Mouse (Mus musculus) erythroblast, embryonic 14.5 days (primary cell): Measurements from ENCODE around the gene Anks1. TPM values are rescaled to one million over a fixed set of nuclear protein-coding genes. Genes with fewer than 3 reads are reported as not detected.

Source experiments
- H3K27me3 ChIP-seq: 2 replicates; pipeline ENCODE4 v1.6.1; 2012; ENCODE audit warnings: inconsistent platforms; ENCODE audit not compliant: control insufficient read depth
- H3K36me3 ChIP-seq: 2 replicates; pipeline ENCODE4 v1.6.1; 2012; ENCODE audit warnings: mild to moderate bottlenecking, inconsistent platforms; ENCODE audit not compliant: control insufficient read depth
- H3K4me1 ChIP-seq: 2 replicates; pipeline ENCODE4 v1.6.1; 2012; ENCODE audit warnings: inconsistent platforms; ENCODE audit not compliant: control insufficient read depth
- H3K4me3 ChIP-seq: replicated peaks from 2 replicates; pipeline ENCODE3; 2012; ENCODE audit warnings: moderate library complexity, mild to moderate bottlenecking, inconsistent platforms
- H3K9me3 ChIP-seq: 2 replicates; pipeline ENCODE4 v1.6.1; 2012; ENCODE audit warnings: low read length, inconsistent platforms, mixed read lengths; ENCODE audit not compliant: control insufficient read depth
- GATA1 ChIP-seq: IDR thresholded peaks from 2 replicates; pipeline ENCODE4 v1.6.1; 2012; ENCODE audit warnings: low read length, inconsistent platforms, mixed read lengths
- TAL1 ChIP-seq: IDR thresholded peaks from 3 replicates; pipeline ENCODE4 v1.6.1; 2012; ENCODE audit warnings: low read length, inconsistent platforms, mixed read lengths
- polyA plus RNA-seq: library from polyadenylated mRNA; stranded (reverse); fragments of >175 nt; gene quantifications from 2 replicates; pipeline ENCODE4 v1.2.3, GENCODE M21; 2012

The Anks1 gene
- polyA plus RNA-seq, 1 experiment, result 0.39 TPM

DNA sequence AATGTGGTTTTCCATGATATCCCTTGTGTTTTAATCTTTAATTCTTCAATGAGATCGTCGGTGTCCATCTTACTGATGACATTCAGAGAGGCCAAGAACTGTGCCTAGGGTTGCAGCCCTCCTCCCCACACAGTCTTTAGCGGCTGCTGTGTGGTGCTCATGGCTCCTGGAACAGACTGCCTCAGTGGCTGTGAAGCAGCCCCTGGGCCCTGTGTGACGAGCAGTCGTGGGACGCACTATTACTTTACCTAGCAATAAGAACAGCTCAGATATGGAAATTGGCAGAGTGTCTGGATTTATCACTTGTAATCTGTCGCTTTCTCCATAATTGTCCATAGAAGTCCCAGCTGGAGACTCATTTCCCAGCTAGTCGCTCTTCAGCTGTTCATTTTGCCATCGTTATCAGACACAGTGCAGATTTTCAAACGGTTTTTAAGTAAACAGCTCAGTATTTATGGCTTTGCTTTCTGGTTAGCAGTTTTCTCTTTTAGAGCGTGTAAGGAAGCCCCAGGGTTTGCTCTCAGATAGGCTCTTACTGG, 13.1 kb downstream of the Anks1 start:
- Histone ChIP-seq H3K4me3 (no peak overlapping the region), H3K27me3 (no peaks in the 10 kb centered on the region), H3K9me3 (no peaks in the 10 kb centered on the region), H3K36me3 (no peaks in the 10 kb centered on the region), H3K4me1 (peaks cover 3% of the 10 kb centered on the region; the same call in 1 of the 2 replicates)
- TF ChIP-seq GATA1, result no peak
- no peak for TF ChIP-seq TAL1

DNA sequence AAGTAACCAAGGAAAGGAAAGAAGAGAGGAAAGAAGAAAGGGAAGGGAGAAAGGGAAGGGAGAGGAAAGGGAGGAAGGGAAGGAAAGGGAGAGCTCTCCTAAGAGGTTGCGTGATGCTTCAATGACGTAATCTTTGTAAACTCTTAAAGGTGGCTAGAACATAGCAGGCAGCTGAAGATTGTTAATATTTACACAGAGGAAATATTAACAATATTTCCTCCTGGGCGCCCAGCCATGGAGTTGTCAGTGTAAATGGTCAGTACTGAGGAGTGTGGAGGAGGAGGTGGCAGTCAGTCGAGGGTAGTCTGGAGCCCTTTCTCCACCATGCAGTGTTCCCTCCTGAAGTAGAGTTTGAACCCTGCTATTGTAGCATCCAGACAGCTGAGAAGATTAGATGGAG, 15.9 kb downstream of the Anks1 start:
- H3K4me3 ChIP-seq, result no peak overlapping the region
- H3K27me3 ChIP-seq, result no peaks in the 10 kb centered on the region
- no peaks in the 10 kb centered on the region for H3K9me3 ChIP-seq
- TF ChIP-seq TAL1, result no peak
- TF ChIP-seq GATA1, result no peak
- H3K36me3 ChIP-seq, result no peaks in the 10 kb centered on the region
- peaks cover 3% of the 10 kb centered on the region; the same call in 1 of the 2 replicates for H3K4me1 ChIP-seq

DNA sequence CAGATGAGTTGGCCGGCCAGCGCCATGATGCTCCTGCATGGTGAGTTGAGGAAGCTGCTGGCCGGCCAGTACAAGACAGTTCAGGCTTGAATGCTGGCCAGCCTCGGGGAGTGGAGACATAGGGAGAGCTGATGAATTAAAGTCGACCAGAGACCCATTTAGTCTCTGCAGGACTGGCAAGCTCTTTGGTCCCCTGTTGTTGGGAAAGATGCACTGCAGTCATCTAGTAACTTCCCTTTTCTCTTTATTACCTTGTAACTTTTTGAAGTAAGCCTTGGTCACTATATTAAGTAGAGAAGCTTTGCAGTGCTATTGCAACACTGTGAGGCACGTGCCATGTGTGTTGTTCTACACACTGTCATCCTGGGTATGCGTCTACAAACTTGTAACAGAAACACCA, 16.4 kb downstream of the Anks1 start:
- Histone ChIP-seq H3K36me3 (no peaks in the 10 kb centered on the region), H3K27me3 (no peaks in the 10 kb centered on the region), H3K4me1 (peaks cover 3% of the 10 kb centered on the region; the same call in 1 of the 2 replicates), H3K4me3 (no peak overlapping the region), H3K9me3 (no peaks in the 10 kb centered on the region)
- TF ChIP-seq GATA1 (no peak), TAL1 (no peak)

DNA sequence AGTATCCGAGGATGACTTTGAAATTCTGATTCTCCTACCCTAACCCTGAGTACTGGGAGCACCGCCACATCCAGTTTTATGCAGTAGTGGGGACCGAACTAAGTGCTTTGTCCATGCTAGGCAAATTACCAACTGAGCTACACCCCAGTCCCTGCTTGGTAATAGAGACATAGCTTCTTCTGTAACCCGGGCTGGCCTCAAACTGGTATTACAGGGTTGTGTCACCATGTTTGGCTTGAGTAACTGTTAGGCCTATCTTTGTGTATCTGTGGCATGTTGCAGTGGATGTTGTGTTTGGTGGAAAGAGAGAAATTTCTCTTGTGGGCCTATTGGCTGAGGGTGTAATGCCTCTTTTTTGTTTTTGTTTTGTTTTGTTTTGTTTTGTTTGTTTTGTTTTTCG, 21.2 kb downstream of the Anks1 start:
- Histone ChIP-seq H3K4me3 (no peak overlapping the region), H3K4me1 (no peaks in the 10 kb centered on the region; the same call in 1 of the 2 replicates), H3K9me3 (no peaks in the 10 kb centered on the region), H3K27me3 (no peaks in the 10 kb centered on the region), H3K36me3 (no peaks in the 10 kb centered on the region)
- TF ChIP-seq GATA1 (no peak), TAL1 (no peak)

DNA sequence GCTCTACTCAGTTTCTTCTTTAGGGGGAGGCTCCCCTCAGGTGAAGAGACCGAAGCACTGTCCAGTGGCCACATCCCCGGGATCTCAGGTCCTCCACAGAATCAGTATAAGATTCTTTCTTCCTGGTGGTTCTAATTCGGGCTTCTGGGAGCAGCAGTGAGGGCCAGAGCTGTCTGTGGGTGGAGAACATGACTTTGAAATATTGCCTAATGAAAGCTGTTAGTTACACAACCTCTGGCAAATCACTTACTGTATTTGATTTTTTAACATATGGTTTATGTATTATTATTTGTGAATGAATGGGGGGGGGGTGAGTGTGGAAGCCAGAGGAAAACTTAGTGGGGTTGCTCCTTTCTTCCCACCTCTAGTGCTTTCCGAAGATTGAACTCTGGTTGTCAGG, 22.7 kb downstream of the Anks1 start:
- Histone ChIP-seq H3K27me3 (no peaks in the 10 kb centered on the region), H3K4me1 (no peaks in the 10 kb centered on the region; the same call in 1 of the 2 replicates), H3K4me3 (no peak overlapping the region), H3K36me3 (no peaks in the 10 kb centered on the region), H3K9me3 (no peaks in the 10 kb centered on the region)
- TF ChIP-seq TAL1 (no peak), GATA1 (no peak)

DNA sequence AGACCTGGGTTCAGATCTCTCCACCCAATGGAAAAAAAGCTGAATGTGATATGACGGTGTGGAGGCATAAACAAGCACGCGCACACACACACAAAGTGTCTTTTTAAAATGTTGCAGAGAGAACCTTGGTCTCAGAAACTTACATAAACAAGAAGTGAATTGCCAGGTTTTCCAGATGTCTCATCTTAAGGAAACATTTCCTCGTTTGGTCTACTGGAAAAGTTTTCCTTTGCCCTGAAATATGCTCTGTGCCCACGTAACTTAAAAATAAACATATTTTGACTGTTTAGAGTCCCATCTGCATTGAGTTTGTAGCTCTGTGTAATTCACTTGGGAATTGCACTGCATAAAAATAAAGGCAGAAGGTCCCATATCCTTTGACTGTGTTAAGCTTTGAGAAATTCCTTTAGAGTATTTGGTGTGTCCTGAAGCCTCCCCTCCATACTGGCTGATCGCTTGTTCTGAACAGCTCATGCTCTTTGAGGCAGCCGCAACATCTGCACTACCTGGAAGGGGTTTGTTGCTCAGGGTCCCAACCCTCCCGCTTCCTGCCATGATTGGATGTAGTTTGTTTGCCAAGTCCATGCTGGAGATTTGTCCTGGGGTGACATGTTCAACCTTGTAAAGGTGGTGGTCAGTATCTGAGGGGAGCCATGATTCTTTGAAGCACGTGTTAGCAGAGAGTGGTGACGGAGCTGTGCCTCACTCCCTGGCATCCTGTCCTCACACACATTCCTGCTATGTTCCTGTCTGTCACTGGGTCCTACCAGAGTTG, 25.2 kb downstream of the Anks1 start:
- H3K36me3 ChIP-seq, result no peaks in the 10 kb centered on the region
- TF ChIP-seq GATA1, result no peak
- TF ChIP-seq TAL1, result no peak
- no peak overlapping the region for H3K4me3 ChIP-seq
- H3K9me3 ChIP-seq, result no peaks in the 10 kb centered on the region
- H3K27me3 ChIP-seq, result no peaks in the 10 kb centered on the region
- H3K4me1 ChIP-seq, result no peaks in the 10 kb centered on the region

DNA sequence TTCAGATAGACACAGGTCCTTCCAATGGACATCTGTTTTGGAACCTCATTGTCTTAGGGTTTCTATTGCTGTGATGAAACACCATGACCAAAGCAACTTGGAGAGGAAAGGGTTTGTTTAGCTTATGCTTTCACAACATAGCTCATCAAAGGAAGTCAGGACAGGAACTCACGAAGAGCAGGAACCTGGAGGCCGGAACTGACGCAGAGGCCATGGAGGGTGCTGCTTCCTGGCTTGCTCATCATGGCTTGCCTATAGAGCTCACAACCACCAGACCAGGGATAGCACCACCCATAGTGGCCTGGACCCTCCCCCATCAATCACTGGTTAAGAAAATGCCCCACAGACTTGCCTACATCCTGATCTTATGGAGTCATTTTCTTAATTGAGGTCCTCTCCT, 26.0 kb downstream of the Anks1 start:
- Histone ChIP-seq H3K36me3 (no peaks in the 10 kb centered on the region), H3K4me1 (peaks cover 2% of the 10 kb centered on the region), H3K27me3 (no peaks in the 10 kb centered on the region), H3K4me3 (no peak overlapping the region), H3K9me3 (no peaks in the 10 kb centered on the region)
- TF ChIP-seq TAL1 (no peak), GATA1 (no peak)

DNA sequence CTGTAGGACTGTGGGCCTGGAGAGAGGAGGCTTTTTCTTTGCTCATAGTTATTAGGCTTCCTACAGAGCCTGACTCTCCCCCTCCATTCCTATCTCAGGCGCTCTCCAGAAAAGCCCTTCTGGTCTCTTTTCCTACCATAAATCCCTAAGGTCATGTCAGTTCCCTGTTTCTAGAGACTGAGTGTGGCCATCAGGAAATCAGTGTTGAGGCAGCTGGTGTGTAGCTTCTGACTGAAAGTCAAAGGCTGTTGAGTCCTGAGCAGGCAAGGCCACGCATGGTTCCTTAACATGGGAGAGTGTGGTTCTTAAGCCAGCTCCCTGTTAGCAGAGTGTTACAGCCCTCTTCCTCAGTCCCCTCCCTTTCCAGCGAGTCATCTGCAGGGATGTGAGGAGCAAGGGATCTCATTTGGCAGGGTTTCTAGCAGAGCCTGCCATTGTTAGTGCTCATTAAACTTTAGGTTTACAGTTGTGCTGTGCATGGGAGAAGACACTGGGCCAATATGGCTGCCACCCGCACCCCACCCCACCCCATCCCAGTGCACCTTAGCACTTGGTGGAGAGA, 28.0 kb downstream of the Anks1 start:
- Histone ChIP-seq H3K27me3 (no peaks in the 10 kb centered on the region), H3K4me3 (no peak overlapping the region), H3K9me3 (no peaks in the 10 kb centered on the region), H3K4me1 (peaks cover 6% of the 10 kb centered on the region), H3K36me3 (no peaks in the 10 kb centered on the region)
- TF ChIP-seq TAL1, result no peak
- TF ChIP-seq GATA1, result no peak

DNA sequence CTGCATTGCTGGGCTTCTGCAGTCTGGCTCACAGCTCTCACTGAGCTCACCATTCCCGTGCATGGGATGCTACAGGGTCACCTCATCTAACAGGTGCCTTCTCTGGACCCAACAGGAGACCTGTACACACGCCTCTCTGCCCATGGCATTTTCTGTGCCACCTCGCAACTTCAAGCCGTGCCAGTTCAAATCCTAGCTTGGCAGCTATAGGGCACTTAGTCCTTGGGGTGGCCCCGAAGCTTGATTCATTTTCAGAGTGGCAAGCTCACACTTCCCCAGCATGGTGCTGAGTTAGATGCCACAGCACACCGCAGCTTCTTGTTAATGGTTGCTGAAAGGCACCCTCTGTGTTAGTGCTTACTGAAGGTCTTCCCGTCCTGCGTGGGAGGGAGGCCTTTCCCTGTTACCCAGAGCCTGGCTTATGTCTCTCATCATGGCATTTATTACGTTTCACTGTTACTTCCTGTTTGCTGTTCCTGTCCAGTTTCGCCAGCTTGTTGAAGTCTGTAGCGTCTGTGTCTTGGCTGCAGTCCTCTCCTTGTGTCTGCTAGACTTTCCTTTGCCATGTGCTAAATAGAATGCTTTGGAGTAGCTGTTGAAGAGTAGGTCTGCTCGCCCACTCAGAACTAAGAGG, 29.1 kb downstream of the Anks1 start:
- TF ChIP-seq GATA1 (no peak), TAL1 (no peak)
- peaks cover 6% of the 10 kb centered on the region for H3K4me1 ChIP-seq
- H3K4me3 ChIP-seq, result no peak overlapping the region

More for the DNA sequence above, 29.1 kb downstream of the Anks1 start:
- H3K9me3 ChIP-seq, result no peaks in the 10 kb centered on the region
- no peaks in the 10 kb centered on the region for H3K36me3 ChIP-seq
- no peaks in the 10 kb centered on the region for H3K27me3 ChIP-seq
